Mouse (Mus musculus): ENCODE measurements around the gene Mylk.

- TF ChIP-seq CTCF (IDR thresholded peaks at IDR 0.05; ENCODE audit: low read depth, low read length) (no peak), POLR2A (IDR thresholded peaks at IDR 0.05; ENCODE audit: borderline replicate concordance, low read depth, low read length) (no peak)
Measured at GRCm38 (mm10) chr16:34758205-34758604, 13.2 kb downstream of the Mylk start.
